Mouse (Mus musculus) heart, adult 18-20 months (tissue): ENCODE measurements around the gene Slc6a19. TPM values are rescaled to one million over a fixed set of nuclear protein-coding genes. Genes with fewer than 3 reads are reported as not detected.
"Not testable (repeated sequence)": the region's sequence is repeated elsewhere in the genome, so short reads cannot be mapped to it uniquely, and the experiment has no call there.

Experiments used
- DNase-seq, 2 experiments: peaks; one replicate each; pipeline ENCODE4 v3.0.0; 2021 to 2022; ENCODE audit warnings: mixed read lengths in 1 of 2
- total RNA-seq, 2 experiments: library from RNA; stranded (reverse); gene quantifications; 2 replicates each; pipeline ENCODE4 v1.2.3; 2021

Slc6a19 gene
- total RNA-seq, 2 experiments from 2014 or later, result 0.28 TPM; not detected in 1

DNA sequence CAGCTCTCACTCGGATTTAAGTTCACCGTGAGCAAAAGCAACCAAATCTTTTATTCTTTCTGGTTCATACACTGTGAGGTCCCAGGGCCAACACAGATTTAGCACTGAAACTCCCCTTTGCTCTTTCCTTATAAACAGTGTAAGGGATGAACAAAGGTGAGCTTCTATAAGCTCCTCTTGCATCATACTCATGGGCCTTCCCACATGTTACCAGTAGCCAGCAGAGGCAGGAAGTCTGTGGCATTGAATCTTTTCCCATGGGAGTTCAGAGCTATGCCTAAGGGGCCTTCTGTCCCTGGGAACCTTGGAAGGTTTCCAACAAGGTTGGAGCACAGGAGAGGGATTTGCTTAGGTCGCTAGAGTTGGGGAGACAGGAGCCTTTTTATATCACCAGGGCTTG is 7.6 kb upstream of the Slc6a19 start:
- DNase-seq, result no peak

DNA sequence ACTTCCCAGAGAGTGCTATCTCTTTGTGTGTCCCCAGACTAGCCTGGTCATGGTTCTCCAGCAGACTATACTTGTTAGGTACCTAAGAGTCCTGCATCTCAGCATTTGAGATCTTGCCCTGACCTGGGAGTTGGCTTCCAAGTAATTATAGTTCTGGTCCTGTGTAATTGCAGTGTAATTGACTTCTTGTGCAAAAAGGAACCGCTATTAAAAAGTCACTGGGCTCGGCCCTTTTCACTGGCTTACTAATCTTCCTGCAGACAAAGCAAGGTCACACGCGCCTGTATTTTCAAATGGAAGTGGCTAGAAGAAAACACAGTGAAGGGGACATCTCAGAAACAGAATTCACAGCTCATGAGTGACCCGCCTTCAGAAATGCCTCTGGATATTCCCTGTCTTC is 7.1 kb upstream of the Slc6a19 start:
- DNase-seq, result no peak

DNA sequence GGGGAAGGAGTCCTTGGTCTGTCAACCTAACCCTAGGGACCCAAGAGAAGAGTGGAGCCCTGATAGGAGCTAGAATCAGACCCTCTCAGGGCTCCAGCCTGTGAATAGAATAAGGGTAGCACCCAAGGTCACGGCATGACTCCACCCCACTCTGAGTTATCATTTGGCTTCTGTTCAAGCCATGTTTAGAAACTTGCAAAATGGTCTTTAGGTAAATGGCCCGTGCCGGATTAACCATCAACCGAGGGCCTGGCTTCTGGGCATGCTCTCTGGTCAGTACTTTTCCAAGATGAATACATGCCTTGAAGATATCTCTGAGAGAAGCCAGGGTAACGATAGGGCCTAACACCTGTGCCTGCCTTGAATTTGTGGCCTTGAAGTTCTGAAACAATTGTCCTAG is 6.6 kb upstream of the Slc6a19 start:
- no peak for DNase-seq

DNA sequence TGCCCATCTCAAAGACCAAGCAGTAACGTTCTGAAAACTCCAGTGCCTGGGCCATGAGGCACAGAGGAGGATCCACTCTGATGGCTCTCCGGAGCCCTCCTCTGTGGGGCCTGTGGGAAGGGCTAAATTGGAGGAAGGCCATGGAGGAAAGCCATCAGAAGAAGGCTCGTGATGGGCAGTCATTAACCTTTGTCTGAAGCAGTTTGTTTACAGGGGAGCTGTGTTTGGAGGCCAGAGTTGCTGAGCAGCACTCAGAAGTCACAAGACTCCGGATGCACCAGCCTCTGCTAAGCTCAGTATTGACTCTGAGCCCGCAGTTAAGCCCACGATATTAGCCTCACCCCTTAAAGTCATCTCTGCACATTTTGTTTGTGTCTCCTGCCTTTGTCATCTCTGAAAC is 4.8 kb upstream of the Slc6a19 start:
- no peak for DNase-seq

DNA sequence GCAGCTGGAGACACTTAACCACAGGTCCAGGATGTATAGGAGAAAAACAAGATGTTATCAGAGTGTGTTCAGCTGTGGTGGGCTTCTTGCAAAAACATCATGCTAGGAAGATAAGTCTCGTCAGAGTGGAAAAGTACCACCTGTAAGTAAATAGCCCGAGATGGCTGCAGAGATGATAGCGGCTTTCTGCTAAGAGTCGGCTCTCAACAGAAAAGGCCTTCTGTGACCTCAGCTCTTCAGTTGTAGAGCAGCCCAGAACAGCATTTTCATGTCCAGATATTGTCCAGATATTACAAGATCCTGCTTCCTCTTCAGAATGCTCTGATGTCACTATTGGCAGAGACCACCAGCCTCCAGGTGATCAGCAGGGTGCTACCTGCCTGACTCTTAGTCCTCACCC is 1.2 kb downstream of the Slc6a19 start:
- DNase-seq, result not testable (repeated sequence)

DNA sequence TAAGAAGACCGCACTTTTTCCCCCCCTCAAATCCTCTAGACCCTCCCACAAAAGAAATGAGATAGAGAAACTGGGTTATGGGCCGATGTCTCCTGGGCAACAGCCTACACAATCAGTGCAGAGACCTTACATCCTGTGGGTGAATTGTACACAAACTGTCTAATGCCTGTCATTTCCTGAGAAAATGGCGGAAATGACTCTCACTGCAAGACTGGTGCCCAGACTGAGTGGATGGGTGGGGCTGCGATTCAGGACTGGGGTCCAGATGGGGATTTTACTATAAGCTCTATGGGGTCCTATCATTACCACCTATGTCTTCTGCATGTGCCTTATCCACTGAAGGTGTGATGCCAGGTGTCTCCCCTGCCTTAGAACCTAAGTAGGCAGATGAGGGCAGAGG is 1.9 kb downstream of the Slc6a19 start:
- no peak for DNase-seq

DNA sequence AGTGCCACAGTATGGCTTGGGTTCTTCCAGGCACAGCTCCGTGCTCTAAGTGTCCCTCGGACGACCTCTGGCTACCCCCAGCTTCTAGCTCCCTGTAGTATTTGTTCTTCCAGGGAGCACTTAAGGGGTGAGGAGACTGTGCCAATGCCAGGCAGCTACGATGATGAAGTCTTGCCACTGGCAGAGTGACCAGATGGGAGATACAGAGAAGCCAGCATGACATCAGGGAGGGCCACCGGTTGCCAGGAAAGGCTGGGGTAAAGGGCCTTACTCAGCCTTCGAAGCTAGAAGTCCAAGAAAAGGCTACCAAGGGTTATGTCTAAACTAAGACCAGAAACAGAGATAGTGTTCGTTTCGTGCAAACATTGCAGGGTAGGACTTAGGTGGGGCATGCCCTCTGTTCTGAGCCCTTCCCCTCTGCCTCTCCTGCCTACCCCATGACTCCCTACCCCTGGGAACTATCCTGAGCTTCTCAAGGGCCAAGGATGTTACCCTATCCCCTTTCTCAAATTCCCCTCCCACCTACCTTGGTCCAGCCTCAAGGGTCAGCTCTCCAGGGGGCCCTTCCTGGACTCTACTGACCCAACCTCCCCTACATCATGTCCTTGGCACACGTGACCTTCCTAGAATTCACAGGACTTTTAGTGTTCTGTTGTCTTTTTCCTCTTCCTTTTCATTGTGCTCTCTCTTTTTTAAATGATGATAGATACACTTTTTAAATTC is 3.3 kb downstream of the Slc6a19 start:
- DNase-seq, result peak in 1 of 2 experiments; percentile 50

DNA sequence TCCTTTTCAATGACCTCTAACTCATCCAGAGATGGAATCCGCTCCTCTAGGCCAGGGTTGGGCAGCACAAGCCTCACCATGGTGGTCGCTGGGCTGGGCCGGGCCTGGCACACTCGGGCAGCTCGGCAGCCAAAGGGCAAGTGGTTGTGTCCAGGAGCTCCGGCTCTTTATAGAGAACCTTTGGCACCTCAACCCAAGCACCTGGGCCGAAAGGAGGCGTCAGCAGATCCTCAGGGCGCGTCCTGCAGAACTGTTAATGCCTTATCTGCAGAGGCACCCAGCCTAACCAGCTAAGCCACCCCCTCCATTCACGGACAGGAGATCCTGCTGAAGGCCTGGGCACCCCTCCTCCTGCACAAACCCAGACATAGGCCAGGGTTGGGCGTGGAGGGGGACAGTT is 4.1 kb downstream of the Slc6a19 start:
- DNase-seq, result no peak

DNA sequence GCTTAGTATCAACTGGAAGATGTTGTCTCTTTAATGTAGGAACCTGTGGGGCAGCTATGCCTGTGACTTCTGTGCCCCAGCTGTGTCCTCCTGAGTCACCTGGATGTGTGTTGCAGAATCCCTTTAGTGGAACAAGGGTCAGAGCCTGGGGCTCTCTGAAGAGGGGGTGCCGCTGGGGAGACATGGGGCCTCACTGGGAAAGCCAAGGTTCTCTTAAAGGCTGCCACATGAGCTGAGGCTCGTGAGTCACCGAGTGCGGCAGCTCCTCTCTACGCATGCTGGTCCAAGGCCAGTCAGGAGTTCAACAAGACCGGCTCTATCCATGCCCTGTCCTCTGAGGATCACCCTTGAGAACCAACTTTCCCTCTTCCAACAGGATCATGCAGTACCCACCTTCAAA is 5.0 kb downstream of the Slc6a19 start:
- no peak for DNase-seq

DNA sequence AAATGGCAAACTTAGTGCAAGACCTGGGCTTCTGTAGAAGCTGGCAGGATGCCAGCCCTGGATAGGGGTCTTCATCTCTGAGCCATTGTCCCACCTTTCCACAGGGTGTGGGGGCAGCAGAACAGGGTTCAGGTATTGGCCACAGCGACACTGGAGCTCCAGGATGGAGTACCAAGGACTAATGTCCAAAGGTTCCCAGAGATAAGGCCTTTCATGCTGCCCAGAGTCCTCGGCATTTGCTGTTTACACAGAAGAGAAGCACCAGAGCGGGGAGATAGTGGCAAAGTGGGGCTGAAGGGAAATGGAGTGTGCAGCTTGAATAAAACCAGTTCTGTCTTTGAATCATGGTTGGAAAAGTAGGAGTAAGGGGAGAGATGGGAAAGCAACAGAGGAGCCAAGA is 8.1 kb downstream of the Slc6a19 start:
- no peak for DNase-seq

DNA sequence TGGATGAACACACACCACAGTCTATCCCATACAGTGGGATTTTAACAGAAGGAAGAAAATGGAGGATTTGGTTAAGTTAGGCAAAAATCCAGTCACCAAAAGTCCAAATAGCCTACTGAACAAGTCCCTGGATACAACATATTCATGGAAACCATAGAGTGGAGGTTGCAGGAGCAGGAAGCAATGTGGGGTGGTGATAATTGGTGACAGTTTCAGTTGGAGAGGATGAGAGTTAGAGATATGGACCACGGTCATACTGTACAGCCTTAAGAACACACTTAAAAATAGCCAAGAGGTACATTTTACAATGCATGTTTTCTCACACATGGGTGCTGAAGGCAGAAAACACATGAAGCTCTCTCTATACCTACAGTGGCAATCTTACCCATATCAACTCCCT is 9.7 kb downstream of the Slc6a19 start:
- DNase-seq, result no peak

DNA sequence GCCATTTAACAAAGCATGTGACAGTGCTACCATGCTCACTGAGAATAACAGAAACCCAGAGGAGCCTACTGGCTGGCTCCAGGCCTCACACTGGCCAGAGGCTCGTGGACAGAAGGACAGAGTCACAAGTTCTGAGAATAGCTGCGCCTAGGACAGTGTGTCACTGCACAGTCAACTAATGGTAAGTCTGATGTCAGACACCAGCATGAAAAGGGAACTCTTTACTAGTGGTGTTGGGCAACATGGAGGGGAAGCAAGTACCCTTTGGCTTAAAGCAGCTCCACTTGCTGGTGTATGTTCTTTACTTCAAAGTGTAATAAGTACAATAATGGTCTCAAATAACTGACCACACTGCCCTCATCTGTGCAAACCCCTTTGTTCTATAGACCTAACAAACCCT is 11.3 kb downstream of the Slc6a19 start:
- no peak for DNase-seq

DNA sequence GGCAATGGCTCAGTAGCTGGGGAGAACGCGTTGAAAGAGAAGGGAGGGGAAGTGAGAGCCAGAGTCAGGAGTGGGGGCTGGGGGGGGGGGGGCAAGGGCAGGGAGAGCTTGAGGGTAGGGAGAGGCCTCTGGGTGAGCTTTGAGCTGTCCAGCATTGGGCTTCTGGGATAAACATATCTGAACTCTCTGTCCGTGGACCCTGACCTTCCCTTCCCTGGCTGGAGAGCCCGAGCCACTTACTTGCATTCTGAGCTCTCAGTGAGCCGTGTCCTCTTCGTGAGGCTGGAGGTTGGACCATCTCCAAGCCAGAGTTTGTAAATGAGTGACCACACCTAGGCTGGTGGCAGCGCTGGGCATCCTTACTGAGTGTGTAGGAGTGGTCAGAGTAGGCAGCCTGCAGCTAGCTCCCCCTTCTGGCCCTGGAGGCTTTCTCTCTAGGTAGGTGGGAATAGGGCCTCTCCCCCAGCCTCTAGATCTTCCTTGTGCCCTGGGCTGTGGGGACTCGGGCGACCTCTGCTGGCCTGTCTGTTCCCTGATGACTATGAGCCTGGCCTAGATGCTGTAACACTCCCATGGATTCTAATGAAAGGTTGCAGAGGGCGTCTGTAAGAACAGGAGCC is 12.3 kb downstream of the Slc6a19 start:
- peak; percentile 27 to 58 for DNase-seq

DNA sequence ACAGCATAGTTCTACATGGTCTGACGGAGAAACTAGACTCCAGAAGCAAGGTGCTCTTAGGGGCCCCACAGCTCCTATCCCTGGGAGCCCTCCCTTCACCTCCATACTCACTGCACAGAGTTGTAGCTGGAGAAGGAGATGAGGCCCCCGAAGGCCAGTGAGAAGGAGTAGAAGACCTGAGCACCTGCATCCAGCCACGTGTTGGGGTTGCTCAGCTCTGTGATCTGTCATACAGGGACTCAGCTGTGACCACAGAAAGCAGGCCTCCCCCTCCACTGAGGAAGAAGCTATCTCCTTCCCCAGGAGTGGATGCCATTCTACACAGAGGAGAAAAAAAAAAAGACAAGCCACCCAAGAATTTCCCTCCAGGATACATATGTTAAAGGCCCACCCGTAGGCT is 15.7 kb downstream of the Slc6a19 start:
- DNase-seq, result no peak

DNA sequence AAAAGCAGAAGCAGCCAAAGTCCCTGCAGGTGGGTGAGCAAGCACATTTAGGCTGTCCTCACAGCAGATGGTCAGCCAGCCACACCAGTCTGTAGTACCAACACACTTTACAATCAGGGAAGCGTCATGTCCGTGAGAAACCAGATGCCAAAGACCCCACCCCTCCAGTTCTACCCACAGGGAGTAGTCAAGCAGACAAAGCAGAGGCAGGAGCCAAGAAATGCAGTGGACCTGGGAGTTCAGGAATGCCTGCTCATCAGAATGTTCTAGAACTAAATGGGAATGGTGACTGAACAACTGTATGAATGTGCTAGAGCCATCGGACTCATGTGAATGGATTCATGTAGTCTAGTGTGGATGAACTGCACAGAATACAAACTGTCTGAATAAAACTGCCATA is 17.1 kb downstream of the Slc6a19 start:
- DNase-seq, result no peak

DNA sequence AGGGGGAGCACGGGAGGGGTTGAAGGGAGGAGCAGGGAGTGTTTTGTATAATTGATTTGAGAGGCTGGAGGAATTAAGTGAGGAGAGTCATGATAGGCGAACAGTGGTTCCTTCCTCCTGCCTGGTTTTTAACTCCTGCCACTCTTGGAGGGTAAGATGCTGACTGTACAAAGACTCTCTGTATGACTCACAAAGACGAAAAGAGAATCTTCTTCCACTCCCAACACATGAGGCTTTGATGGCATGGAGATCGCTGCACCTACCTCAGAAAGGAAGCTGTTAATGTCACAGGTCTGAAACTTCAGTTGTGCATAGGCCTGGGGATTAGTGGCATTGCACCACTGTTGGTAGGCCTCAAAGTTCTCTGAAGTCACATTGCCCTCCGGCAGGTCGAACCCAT is 19.2 kb downstream of the Slc6a19 start:
- no peak for DNase-seq

DNA sequence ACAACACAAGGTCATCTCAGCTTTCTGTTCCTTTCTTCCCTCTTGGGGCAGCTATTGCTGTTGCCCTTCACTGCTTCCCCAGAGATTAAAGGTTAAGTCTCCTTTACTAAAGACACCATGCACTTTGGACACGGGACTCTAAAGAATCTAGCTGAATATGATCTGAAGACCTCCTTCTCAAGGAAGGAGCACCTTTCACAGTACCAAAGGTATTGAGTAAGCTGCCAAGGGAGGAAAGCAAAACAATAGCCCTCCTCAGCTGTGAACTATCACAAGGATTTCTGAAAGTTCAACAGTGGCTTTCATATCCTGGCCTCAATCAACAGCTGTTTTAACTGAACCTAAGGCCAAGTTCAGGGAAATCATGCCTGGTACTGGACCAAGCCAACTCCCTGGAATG is 20.3 kb downstream of the Slc6a19 start:
- no peak for DNase-seq

DNA sequence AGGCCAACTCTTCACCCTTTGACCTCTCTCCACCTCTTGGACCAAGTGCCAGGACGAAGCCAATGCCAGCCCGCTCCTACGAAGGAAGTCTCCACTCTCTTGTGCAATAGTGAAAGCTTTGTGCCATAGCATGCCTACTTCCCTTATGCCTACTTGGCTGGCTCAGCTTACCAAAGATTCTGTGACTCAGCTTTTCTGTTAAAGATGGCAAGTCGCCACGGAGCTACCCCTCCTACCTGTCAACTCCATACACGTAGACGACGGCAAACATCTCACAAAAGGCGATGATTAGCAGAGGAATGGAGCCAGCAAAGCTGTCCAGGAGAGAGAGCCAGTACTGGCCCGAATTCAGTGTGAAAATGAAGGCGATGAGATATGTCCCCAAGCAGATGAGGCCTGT is 21.0 kb downstream of the Slc6a19 start:
- DNase-seq, result peak; percentile 55 to 59

DNA sequence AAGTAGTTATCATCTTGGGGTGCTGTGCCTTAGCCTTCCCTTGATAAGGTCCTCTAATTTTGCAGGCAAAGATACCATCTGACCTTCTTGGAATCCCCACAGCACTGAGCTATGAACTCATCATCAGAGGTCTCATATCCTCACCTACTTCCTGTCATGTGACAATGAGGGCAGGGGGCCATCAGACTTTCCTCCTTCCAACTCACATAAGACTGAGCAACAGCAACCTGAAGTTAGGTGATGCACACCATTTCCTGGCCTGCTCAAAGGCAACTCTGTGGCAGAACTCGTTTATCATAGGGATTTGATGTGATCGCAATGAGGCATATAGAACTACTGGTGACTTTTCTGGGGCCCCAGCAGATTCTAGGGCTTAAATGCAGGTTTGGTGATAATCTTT is 22.4 kb downstream of the Slc6a19 start:
- DNase-seq, result no peak

DNA sequence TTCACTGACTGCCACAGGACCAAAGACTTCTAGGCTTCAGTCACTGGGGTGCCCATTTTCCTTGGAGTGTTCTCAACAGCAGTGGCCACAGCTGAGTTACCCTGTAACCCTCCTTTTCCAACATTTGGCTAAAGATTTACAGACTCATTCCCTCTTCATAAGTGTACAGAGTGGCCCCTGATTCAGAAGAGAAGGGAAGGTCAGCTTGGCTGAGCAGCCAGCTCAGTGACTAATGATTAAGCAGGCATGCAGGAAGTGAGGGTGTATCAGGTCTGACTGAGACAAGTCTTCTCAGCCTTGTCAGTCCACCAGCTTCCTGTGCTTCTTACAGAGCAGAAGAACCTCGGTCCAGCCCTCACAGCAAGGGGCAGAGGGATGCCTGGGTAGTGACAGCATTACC is 24.3 kb downstream of the Slc6a19 start:
- no peak for DNase-seq

DNA sequence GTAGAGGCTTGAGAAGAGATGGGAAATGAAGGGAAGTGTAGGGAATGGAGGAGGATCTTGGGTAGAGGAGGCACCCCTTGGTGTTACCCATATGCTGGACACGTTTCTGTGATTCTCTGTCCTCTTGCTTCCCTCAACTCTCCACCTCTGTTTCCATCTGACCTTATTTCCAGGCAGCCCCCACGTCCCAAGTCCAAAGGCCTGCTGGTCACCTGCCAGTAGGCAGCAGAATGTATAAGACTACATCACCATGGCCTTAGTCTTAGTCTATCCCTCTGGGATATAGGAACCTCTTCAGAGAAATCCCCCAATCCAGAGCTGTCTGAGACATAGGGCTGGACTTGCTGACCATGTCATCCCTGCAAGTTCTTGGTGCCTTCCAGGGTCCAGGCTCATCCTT is 25.4 kb downstream of the Slc6a19 start:
- DNase-seq, result no peak

DNA sequence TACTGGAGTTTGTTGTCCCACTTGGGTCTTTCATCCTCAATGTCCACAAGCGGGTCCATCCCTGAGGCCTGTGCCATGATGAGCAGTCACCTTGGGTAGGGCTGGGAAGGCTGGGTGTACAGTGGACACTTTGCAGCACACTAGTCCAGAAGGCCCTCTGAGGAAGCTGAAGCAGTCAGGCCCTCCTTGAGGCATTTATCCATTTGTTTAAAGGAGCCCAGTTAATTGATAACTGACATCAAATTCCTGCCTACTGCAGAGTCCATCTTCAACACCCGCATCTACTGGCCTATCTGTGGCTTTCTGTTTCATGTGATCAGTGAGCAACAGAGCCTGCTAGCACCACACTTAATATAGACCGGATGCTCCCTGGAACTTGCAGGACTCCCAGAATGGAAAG is 26.8 kb downstream of the Slc6a19 start, which contains the start of gene Slc6a18:
TSS of gene Slc6a18 (minus strand) at position 171 of the 400 bp plus-strand sequence.
- no peak for DNase-seq

DNA sequence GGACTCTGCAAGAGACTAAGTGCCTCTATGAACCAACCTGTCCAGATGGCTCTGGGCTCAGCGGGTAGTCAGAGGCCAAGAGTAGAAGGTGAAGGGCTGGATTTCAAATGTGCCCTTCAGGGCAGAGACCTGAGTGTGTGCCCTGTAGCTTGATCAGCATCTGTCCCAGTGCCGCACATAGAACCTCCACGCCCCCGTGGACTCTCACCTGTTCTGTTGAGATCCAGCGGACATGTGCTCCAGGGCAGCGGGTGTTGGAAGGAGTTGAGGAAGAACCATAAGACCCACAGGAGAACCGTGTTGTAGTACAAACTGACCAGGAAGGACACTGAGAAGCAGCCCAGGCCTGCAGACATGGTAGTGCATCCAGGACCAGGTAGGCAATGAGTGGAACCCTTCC is 29.5 kb downstream of the Slc6a19 start:
- DNase-seq, result no peak

DNA sequence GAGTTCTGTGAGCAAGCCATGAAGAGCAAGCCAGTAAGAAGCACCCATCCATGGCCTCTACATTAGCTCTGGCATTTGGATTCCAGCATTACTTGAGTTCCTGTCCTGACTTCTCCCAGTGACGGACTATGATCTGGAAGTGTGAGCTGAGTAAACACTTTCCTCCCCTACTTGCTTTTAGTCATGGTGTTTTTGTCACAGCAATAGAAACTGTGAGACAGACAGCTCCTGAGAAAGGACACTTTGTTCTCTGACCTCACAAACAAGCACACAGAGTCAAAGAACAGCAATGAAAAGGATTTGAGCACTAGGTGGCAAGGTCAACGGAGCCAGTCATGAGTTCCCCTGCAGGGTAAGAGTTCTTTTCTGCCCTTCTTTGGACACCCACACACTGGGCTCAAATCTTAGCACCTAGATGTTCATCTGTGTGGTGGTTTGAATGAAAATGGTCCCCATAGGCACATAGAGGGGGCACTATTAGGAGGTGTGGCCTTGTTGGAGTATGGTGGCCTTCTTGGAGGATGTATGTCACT is 44.4 kb downstream of the Slc6a19 start:
- no peak for DNase-seq
